Mouse (Mus musculus): Measurements from ENCODE around the gene Tubb4b. TPM values are rescaled to one million over a fixed set of nuclear protein-coding genes. Genes with fewer than 3 reads are reported as not detected.

Tubb4b gene
- total RNA-seq, 1 experiment from 2014 or later = 222 TPM

DNA sequence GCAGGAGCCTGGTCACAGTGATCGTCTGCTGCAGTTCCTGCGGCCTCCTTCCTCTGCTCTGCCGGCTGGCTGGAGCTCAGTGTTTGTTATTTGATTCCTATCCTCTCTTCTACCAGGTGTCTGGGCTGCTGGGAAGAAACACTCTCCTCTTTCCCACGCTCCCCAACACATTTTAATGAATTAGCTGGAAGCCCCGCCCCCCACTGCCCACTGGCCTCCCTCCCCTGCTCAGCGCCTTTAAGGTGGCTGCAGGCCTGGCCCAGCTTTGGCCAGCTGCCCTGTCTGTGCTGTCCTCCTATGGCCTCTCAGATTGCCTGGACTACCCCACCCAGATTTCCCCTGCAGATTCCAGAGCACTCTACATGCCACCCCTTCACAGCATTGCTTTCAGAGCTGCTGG, 46.8 kb downstream of the Tubb4b start:
- ATAC-seq (ENCODE audit: extremely low read depth, insufficient number of reproducible peaks, low FRiP score, poor library complexity, severe bottlenecking) = no peak

DNA sequence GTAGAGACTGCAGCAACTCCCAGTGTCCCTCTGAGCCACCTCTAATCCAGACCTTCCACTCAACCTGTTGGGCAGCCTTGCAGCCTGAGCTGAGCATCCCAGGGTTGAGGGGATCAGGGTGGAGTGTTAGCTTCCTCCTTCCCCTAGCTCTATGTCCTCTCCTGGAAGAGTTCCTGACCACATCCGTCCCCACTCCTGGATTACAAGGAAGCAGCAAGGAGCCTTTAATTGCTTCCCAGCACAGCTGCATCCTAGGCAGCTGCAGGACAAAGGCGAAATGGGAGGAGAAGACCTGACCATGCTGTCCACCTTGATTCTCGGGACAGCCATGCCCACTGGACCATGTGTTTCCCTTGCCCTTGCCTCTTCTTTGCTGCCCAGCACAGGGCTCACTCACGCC, 47.4 kb downstream of the Tubb4b start:
- ATAC-seq (ENCODE audit: extremely low read depth, insufficient number of reproducible peaks, low FRiP score, poor library complexity, severe bottlenecking) = no peak

DNA sequence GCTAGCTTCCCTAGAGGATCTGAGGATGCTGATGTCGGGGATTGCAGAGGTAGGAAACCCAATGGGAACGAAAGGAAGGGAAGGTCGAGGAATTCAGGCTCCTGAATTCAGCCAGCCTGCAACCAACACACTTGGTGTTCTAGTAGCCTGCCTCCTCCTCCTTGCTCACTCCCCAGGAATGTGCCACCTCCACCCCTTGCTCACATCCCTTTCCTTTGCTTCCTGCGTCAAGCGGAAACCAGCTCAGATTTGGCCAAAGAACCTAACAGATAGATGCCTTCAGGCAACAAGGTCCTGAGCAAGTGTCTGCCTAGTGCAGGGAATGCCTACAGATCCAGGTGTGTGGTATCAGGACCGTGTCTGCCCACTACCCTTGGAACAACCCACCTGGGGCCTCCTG, 47.9 kb downstream of the Tubb4b start:
- no peak for ATAC-seq (ENCODE audit: extremely low read depth, insufficient number of reproducible peaks, low FRiP score, poor library complexity, severe bottlenecking)

DNA sequence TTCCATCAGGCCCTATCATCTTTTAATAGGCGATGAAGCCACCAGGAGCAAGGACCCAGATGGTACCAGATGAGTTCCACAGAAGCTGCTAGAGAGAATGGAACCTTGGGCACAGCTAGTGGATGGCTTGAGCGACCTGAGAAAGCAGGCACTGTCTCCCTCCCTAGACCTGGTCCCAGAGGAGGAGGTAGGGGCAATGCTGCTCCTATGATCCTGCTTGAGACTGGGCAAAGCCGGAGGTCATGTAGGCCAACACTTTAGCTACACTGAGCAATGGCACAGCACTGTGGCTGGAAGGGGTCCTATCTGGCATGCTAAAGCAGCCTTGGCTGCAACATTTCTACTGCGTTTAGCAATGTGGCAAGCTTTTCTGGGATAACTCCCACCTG, 48.8 kb downstream of the Tubb4b start:
- ATAC-seq (ENCODE audit: extremely low read depth, insufficient number of reproducible peaks, low FRiP score, poor library complexity, severe bottlenecking) = no peak

DNA sequence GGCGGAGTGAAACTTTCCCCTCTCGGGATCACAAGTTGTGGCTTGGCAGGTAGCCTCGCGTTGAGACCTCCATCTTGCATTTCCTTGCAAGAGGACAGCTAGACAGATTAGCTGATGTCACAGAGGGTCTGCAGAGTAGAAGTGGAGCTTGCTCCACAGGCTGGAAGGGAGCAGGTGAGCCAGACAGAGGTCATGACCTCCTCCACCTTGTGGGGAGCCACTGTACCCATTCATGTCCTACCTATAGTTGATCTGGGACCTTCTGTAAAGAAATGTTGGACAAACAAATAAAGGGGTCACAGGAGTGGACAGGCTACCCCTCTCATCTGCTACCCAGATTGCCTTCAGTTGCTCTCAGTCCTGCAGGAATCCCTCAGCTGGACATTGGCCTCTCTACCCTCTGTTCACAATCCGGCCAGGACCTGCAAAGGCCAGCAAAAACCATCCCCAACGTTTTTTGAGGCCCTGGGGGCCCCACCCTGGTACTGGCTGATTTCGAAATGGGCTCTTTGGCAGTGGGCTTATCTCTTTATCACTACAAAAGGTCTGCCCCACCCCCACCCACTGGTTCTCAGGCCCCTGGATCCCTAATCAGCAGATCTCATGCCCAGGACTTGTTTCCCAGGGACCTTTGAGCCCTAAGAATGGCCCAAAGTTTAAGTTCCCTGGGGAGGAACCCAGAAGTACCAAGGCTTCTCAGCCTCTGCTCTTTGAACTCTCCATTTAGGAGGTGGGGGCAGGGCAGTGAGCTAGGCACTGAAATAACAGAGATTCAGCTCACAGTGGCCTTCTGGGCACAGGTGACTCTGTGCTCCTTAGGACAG, 49.4 kb downstream of the Tubb4b start:
- ATAC-seq (ENCODE audit: extremely low read depth, insufficient number of reproducible peaks, low FRiP score, poor library complexity, severe bottlenecking) = no peak

DNA sequence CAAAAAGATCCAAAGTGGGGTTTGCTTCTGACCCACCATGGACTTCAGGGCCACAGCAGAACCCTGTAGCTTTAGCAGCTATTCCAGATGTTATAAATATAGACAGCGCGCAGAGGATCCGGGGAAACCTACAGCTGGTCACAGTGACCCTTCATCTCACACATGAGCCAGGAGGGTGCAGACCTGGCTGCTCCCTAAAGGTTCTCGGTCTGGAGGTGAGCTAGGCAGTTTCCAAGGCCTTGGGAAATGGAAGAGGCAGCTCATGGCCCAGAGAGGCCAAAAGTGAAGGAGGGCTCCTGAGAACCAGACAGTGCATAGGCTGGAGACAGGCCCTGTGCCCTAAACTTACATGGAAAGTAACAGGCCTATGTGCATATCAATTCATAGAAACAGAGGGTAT, 50.7 kb downstream of the Tubb4b start:
- ATAC-seq (ENCODE audit: extremely low read depth, insufficient number of reproducible peaks, low FRiP score, poor library complexity, severe bottlenecking) = no peak

DNA sequence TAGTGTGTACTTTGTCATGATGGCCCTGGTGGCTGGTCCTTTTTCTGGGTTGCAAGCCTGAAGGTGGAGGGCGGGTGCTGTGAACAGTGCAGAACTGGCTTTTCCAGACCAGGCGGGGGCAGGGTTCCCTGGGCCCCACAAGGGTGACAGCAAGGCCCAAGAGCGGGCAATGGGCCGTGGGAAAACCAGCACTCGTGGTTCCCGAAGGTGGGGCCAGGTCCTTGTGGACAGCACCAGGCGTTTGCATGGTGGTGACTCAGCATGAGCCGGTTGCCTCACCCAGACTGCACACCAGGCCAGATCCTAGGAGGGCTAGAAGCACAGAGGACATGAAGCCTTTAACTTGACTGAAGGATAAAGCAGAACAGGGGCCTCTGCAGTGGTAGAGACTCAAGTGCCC, 51.9 kb downstream of the Tubb4b start:
- no peak for ATAC-seq (ENCODE audit: extremely low read depth, insufficient number of reproducible peaks, low FRiP score, poor library complexity, severe bottlenecking)

Other genes with a start within 250 kb of the Tubb4b start
- gene Mrpl41, start 249.6 kb downstream of the Tubb4b start, total RNA-seq (2017) = 45.7 and 55.7 TPM in 2 replicates
- gene Pnpla7, start 248.7 kb downstream of the Tubb4b start, total RNA-seq (2017) = 194 and 205 TPM in 2 replicates
- 21.5 and 22.8 TPM in 2 replicates for gene Nsmf, start 170.3 kb downstream of the Tubb4b start, total RNA-seq (2017)
- not detected in 2 replicates for gene Entpd8, start 144.4 kb downstream of the Tubb4b start, total RNA-seq (2017)
- not detected in 2 replicates for gene Noxa1, start 129.6 kb downstream of the Tubb4b start, total RNA-seq (2017)
- gene Nrarp, start 43.9 kb downstream of the Tubb4b start, total RNA-seq (2017) = 1.7 and 3.6 TPM in 2 replicates
- 50.0 and 56.1 TPM in 2 replicates for gene Tor4a, start 27.8 kb downstream of the Tubb4b start, total RNA-seq (2017)
- 95.0 and 104 TPM in 2 replicates for gene Nelfb, start 13.2 kb downstream of the Tubb4b start, total RNA-seq (2017)
- not detected in 2 replicates for gene Stpg3, start 10.1 kb downstream of the Tubb4b start, total RNA-seq (2017)
- not detected in 2 replicates for gene Fam166a, start 6.0 kb downstream of the Tubb4b start, total RNA-seq (2017)
- gene Slc34a3, start 9.7 kb upstream of the Tubb4b start, total RNA-seq (2017) = not detected in 2 replicates
- not detected in 2 replicates for gene Rnf224, start 12.1 kb upstream of the Tubb4b start, total RNA-seq (2017)
- 0.58 TPM in 1 of 2 replicates, not detected in the other for gene Rnf208, start 17.6 kb upstream of the Tubb4b start, total RNA-seq (2017)
- 1.0 TPM in 1 of 2 replicates, not detected in the other for gene Cysrt1, start 17.8 kb upstream of the Tubb4b start, total RNA-seq (2017)
- 6.1 and 8.7 TPM in 2 replicates for gene AL732309.1, start 22.2 kb upstream of the Tubb4b start, total RNA-seq (2017)
- 6.9 and 16.7 TPM in 2 replicates for gene Tmem203, start 30.7 kb upstream of the Tubb4b start, total RNA-seq (2017)
- gene Tprn, start 37.9 kb upstream of the Tubb4b start, total RNA-seq (2017) = 4.9 and 6.9 TPM in 2 replicates
- gene Ssna1, start 47.7 kb upstream of the Tubb4b start, total RNA-seq (2017) = 31.0 and 33.0 TPM in 2 replicates
- gene Anapc2, start 47.8 kb upstream of the Tubb4b start, total RNA-seq (2017) = 49.5 and 82.2 TPM in 2 replicates
- not detected in 2 replicates for gene Tmem210, start 63.4 kb upstream of the Tubb4b start, total RNA-seq (2017)
- gene Lrrc26, start 65.2 kb upstream of the Tubb4b start, total RNA-seq (2017) = not detected in 2 replicates
- not detected in 2 replicates for gene Grin1, start 94.5 kb upstream of the Tubb4b start, total RNA-seq (2017)
- 49.2 and 79.5 TPM in 2 replicates for gene Man1b1, start 107.6 kb upstream of the Tubb4b start, total RNA-seq (2017)
- gene Dpp7, start 131.7 kb upstream of the Tubb4b start, total RNA-seq (2017) = 24.7 and 25.5 TPM in 2 replicates
- 8.7 and 11.7 TPM in 2 replicates for gene Uap1l1, start 141.0 kb upstream of the Tubb4b start, total RNA-seq (2017)
- not detected in 2 replicates for gene Sapcd2, start 147.6 kb upstream of the Tubb4b start, total RNA-seq (2017)
- not detected in 2 replicates for gene Entpd2, start 171.2 kb upstream of the Tubb4b start, total RNA-seq (2017)
- gene Npdc1, start 174.6 kb upstream of the Tubb4b start, total RNA-seq (2017) = not detected in 2 replicates
- 4.0 and 4.5 TPM in 2 replicates for gene Fut7, start 198.6 kb upstream of the Tubb4b start, total RNA-seq (2017)
- 15.7 and 21.4 TPM in 2 replicates for gene Abca2, start 204.0 kb upstream of the Tubb4b start, total RNA-seq (2017)
- not detected in 2 replicates for gene Clic3, start 232.1 kb upstream of the Tubb4b start, total RNA-seq (2017)
- gene Paxx, start 236.4 kb upstream of the Tubb4b start, total RNA-seq (2017) = 38.3 and 54.9 TPM in 2 replicates
- not detected in 2 replicates for gene Ptgds, start 245.3 kb upstream of the Tubb4b start, total RNA-seq (2017)

Measured in neutrophil, adult 5-6 weeks (primary cell).